Mouse (Mus musculus) small intestine, adult 2 months (tissue): Measurements from ENCODE around the gene Rsph1.
"Not testable (repeated sequence)": the region's sequence is repeated elsewhere in the genome, so short reads cannot be mapped to it uniquely, and the experiment has no call there.

Source experiments
- CTCF ChIP-seq: fragments of 200-500 bp; IDR thresholded peaks from 2 replicates; pipeline ENCODE4 v1.5.1; 2012; ENCODE audit warnings: low read depth, mild to moderate bottlenecking, control low read depth, inconsistent platforms, low read length, moderate library complexity, mixed read lengths; ENCODE audit not compliant: insufficient replicate concordance, insufficient read length; ENCODE audit errors: extremely low read depth
- POLR2A ChIP-seq: fragments of 200-500 bp; IDR thresholded peaks from 2 replicates; pipeline ENCODE4 v1.6.1; 2012; ENCODE audit warnings: low read depth, mild to moderate bottlenecking, control low read depth, inconsistent platforms, low read length, moderate library complexity

DNA sequence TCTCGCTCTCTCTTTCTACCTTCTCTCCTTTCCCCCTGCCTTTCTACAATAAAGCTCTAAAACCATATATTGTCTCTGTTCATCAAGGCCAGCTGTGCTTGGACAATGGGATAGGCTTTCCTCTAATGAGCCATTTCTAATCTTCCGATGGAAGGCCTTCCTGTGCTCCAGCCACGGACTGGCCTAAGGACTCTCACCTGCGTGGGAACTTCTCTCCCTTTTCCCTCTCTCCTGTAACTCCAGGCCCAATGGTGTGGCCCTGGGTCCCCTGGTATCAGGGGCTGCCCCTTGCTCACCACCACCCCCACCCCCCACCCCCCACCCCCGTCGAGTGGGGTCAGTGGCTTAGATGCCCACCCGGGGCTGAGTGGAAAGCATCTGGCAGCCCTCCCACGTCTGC, 6.4 kb downstream of the Rsph1 start:
- not testable (repeated sequence) for TF ChIP-seq POLR2A, CTCF
